Mouse (Mus musculus) cortical plate, adult 2 months (tissue): ENCODE results near the gene Fgd5. TPM values are rescaled to one million over a fixed set of nuclear protein-coding genes. Genes with fewer than 3 reads are reported as not detected.
"Not testable (repeated sequence)": the region's sequence is repeated elsewhere in the genome, so short reads cannot be mapped to it uniquely, and the experiment has no call there.

Source experiments
- H3K27ac ChIP-seq: fragments of 200-500 bp; 2 replicates; pipeline ENCODE4 v1.5.1; 2012; ENCODE audit warnings: low read length, control low read depth, inconsistent platforms; ENCODE audit not compliant: insufficient read depth
- H3K4me1 ChIP-seq: fragments of 200-500 bp; 2 replicates; pipeline ENCODE4 v1.6.1; 2011; ENCODE audit warnings: low read length; ENCODE audit not compliant: control insufficient read depth, insufficient read depth
- H3K4me3 ChIP-seq: fragments of 200-500 bp; 2 replicates; pipeline ENCODE4 v1.5.1; 2011; ENCODE audit warnings: mild to moderate bottlenecking, low read length, control low read depth; ENCODE audit not compliant: insufficient read depth
- CTCF ChIP-seq: fragments of 200-500 bp; IDR thresholded peaks from 2 replicates; pipeline ENCODE4 v1.5.1; 2011; ENCODE audit warnings: mild to moderate bottlenecking, control low read depth, low read length; ENCODE audit not compliant: insufficient read depth; ENCODE audit errors: extremely low read depth
- POLR2A ChIP-seq: fragments of 200-500 bp; IDR thresholded peaks from 2 replicates; pipeline ENCODE4 v1.6.1; 2011; ENCODE audit warnings: mild to moderate bottlenecking, low read length, control low read depth; ENCODE audit not compliant: insufficient read depth; ENCODE audit errors: extremely low read depth
- polyA plus RNA-seq: library from polyadenylated mRNA; depleted of rRNA; stranded (reverse); fragments of >200 nt; gene quantifications from 2 replicates; pipeline ENCODE4 v1.2.3, GENCODE M21; 2012; rRNA removed

The Fgd5 gene
- polyA plus RNA-seq, result 4.0 and 5.0 TPM in 2 replicates

DNA sequence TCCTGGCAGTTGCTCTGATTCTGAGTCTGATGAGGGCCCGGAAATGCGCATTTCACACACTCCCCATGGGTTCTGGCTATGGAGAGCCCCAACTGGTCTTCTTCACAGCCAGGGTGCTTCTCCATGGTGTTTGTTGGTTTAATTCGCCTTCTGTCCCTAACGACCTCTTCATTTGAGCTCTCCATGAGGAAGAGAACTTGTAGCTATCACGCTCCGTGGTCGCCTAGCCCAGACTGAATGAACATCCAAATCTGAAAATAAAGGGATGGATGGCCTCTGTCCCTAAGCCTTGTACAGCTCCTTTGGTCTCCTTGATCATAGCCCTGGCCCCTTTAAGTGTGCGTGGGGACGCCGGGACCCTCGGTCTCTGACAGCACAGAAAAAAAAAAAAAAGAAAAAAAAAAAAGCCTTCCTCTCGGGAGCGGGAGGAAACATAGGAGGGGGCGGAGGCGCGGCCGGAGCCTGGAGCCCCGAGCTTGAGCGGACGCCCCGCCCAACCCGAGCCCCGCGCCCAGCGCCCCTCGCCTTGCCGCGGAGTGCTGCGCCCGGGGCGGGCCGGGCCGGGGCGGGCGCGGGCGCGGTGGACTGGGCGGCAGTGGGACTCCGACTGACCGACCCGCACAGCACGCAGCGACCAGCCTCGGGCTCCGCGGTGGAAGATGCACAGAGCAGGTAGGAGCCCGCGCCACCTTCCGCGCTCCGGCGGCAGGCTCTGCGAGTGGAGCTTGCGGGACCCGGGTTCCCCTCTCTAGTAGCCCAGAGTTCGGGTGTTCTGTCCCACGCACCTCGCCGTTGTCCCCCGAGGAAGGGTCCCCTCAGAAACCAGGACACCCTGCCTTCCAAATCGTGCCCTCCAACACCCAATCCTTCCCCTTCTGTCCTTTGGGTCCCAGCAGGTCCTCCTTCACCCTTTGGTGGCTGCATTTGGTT, at the start of gene Fgd5:
TSS of gene Fgd5 (plus strand) at position 508 of the 930 bp plus-strand sequence.
- H3K27ac ChIP-seq, result peak within 1 kb of the TSS; percentile 52; the same call in 1 of the 2 replicates
- no peak for TF ChIP-seq POLR2A
- no peak for TF ChIP-seq CTCF
- H3K4me1 ChIP-seq, result no peaks in the 10 kb centered on the region
- peak within 1 kb of the TSS; percentile 27 for H3K4me3 ChIP-seq

DNA sequence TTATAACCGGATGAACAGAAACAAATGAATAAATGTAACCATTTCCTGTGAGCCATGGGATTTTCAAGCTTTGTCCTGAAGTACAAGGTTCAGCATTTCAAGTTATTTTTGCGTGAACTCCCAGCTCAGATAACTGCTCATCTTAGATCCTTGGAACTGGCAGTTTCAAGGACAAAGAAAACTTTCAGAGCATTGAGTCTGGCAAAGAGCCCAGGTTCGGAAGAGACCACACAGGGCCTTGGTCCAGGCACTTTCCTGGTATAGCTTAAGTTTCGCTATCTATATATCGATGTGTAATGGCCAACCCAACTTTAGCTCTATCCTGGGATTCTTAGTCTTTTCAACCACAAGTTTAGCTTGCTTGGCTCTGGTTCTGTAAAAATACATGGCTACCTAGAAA, 47.4 kb upstream of the Fgd5 start:
- no peak overlapping the region for H3K27ac ChIP-seq
- no peaks in the 10 kb centered on the region for H3K4me1 ChIP-seq
- no peak overlapping the region for H3K4me3 ChIP-seq
- TF ChIP-seq POLR2A, result no peak
- TF ChIP-seq CTCF, result no peak

DNA sequence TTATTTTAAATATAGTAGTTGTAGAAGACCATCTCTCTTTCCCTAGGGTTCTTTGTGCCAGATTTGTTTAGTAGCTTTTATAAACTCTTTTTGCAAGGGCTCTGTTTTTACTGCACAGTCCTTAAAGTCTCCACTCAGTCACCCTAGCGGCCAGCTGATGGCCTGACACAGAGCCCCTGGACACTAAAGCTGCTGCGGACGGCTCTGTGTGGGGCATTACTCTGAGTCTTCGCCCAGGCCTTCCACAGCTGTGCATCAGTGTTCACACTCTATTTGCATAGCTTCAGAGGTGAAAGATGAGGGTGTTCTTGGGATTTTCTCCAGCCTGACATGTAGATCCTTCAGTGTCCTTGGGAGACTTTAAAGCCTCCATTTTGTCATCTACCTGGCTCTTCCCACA, 40.2 kb upstream of the Fgd5 start:
- no peak for TF ChIP-seq POLR2A
- TF ChIP-seq CTCF, result no peak
- no peak overlapping the region for H3K4me3 ChIP-seq
- no peak overlapping the region for H3K27ac ChIP-seq
- H3K4me1 ChIP-seq, result no peaks in the 10 kb centered on the region

DNA sequence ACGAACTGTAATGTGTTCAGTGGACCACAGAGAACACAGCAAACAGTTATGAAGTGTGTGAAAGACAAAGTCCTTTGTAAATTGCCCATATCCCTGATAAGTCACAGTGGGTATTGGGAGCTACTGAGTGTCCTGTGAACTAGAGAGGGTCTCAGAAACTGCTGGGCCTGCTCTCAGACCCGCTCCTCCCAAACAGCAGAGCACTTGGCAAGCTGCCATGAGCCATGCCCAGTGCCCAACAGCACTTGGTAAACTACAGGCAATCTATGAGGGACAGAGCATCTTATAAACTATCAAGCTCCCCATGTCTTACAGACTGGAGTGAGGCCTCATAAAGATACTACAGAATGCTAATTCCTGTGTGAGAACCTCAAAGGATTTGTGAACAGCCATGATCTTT, 30.3 kb upstream of the Fgd5 start:
- no peak overlapping the region for H3K4me3 ChIP-seq
- H3K4me1 ChIP-seq, result no peaks in the 10 kb centered on the region
- TF ChIP-seq CTCF (no peak), POLR2A (no peak)
- no peak overlapping the region for H3K27ac ChIP-seq

DNA sequence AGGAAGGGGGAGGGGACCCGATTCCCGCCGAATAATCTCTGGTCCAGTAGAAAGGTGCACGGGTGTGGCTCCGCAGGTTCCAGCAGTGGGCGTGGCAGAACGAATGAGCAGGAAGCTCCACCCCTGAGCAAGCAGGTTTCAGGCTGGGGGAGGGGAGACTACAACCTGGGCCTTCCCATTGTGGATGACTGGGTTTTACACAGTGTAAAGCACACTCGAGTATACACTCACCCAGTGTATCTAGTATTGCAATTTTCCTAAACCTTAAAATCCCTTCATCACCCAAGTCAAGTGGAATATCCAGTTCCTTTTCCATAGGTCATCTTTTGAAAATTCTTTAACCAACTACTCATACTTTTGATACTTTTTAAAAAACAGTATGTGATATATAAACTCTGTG, 20.7 kb upstream of the Fgd5 start:
- not testable (repeated sequence) for H3K4me1 ChIP-seq, H3K27ac ChIP-seq, H3K4me3 ChIP-seq

DNA sequence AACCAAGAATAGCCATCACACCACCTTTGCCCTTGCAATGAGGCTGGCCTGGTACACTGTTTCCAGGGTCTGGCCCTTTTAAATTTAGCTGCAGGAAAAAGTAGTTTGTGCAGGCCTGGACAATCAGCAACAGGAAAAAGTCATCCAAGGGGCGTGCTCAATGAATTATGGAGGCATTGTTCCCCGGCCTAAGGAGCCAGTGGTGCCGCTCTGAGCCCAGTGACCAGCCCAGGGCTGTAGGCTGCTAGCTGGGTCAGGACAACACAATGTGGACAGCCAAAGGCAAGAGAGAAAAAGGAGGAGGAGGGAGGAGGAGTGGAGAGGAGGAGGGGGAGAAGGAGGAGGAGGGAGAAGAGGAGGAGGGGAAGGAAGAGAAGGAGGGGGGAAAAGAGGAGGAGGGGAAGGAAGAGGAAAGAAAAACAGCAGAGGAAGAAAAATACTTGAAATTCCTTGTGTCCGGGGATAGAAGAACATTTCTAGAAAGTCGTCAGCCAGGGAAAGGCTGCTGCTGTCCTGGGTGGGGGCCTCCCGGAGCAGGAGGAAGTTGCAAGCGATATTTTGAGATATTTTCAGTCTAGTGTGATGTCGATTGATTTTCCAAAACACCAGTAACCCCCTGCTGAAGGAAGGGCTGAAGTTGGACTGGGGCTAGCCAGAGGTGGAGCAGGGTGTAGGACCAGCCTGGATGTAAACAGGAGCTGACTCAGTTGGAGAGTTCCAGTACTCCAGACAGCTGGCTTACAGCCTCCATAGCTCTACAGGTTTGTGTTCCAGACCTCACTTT, 18.5 kb upstream of the Fgd5 start:
- Histone ChIP-seq H3K4me3 (no peak overlapping the region), H3K27ac (peak overlapping the region; percentile 55; the same call in 1 of the 2 replicates), H3K4me1 (no peaks in the 10 kb centered on the region)
- TF ChIP-seq CTCF, result no peak
- no peak for TF ChIP-seq POLR2A

DNA sequence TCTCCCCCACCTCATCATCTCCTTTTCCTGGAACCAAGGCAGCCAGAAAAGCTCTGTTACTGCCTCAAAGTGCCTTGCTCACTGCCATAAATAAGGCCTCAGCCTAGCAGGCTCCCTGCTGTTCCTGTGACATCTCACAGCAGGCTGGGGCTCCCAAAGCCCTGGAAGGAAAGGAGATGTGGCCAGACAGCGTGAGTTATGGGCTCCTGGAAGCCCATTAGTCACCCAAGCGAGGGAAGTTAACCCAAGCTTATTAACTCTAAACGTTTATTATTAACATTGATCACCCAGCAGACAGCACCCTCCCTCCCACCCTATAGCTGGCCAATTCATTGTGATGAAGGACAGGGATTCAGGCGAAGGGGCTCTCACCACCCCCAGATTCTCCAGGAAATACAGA, 15.2 kb upstream of the Fgd5 start:
- no peak overlapping the region for H3K4me3 ChIP-seq

DNA sequence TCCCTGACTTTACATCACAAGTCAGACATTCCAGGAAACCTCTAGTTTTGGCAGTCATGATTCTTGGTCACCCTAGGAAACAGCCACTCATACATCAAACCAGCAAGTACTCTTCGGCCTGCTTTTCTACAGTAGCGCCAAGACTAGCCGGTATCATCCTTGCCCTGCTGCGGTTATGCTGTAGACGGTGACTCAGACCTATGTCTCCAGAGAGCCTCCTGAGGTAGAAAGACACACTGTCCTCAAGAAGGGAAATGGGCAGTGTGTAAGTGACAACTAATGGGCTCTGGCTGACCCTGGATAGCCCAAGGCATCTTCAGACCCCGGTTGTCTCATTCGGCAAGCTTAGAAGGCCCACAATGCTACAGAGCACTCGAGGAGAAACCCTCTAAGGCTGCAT, 13.6 kb upstream of the Fgd5 start:
- H3K27ac ChIP-seq, result no peak overlapping the region
- H3K4me1 ChIP-seq, result no peaks in the 10 kb centered on the region
- no peak for TF ChIP-seq POLR2A
- no peak for TF ChIP-seq CTCF
- H3K4me3 ChIP-seq, result no peak overlapping the region

More for the DNA sequence above, 15.2 kb upstream of the Fgd5 start:
- Histone ChIP-seq H3K4me1 (no peaks in the 10 kb centered on the region), H3K27ac (no peak overlapping the region)
- TF ChIP-seq POLR2A (no peak), CTCF (no peak)

DNA sequence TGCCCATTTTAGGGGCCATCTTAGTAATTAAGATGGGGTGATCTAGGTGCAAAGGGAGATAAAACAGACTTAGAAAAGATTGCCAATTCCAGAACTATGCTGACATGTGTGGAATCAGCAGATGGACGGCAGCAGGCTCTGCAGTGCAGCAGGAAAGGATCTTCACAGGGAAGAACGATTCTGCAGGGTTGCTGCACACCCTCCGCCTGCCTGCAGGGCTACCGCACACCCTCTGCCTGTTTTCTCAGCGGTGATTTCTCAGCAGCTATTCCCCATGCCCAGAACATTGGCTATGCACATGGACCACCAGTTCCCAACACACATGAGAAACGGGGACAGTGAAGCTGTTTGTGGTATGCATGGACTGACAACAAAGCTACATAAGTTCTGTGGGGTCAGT, 12.7 kb upstream of the Fgd5 start:
- Histone ChIP-seq H3K4me1 (no peaks in the 10 kb centered on the region), H3K27ac (no peak overlapping the region), H3K4me3 (no peak overlapping the region)
- TF ChIP-seq POLR2A, result no peak
- TF ChIP-seq CTCF, result 0 out of 2 replicates have a peak, but pooled peaks have one; percentile 3
